Mouse (Mus musculus) Patski (cell line): ENCODE measurements at regions not wholly inside any gene's neighbourhood (a gene's known extent, or its start where the extent isn't known, plus 50 kb on each side); places are given as distances from the start of the nearest gene placed in this dataset.

Experiments used
- ATAC-seq: fragments of 100-300 bp; one replicate; pipeline ENCODE4 v1.8.0; 2021
- CTCF ChIA-PET: fragments of 350-600 bp; sonication (Branson Sonifier 250); formaldehyde crosslinking; loops from one replicate; lab custom pipeline; 2022; ENCODE audit warnings: inconsistent platforms; lab: Charles Lee
- POLR2A ChIA-PET: fragments of 350-600 bp; sonication (Branson Sonifier 250); formaldehyde crosslinking; loops from one replicate; lab custom pipeline; 2022; ENCODE audit warnings: antibody characterized with exemption, inconsistent platforms; lab: Charles Lee
- DNase-seq: peaks from one replicate; pipeline ENCODE4 v3.0.0-alpha.2; 2011; ENCODE audit warnings: low read depth, low spot score
- H3K27me3 ChIP-seq: fragments of 371-371 bp; one replicate; pipeline ENCODE4 v1.5.1; 2021
- CTCF ChIP-seq: fragments of 100-300 bp; IDR thresholded peaks from one replicate; pipeline ENCODE4 v1.5.1; 2021
- in situ Hi-C: fragments of 300-500 bp; cut with MboI; formaldehyde crosslinking; loops from 3 replicates; pipeline ENCODE4 v1.11.1; 2018; ENCODE audit warnings: low pct_unique_long_range_greater_than_20kb, mixed read lengths

- in situ Hi-C loops = no loop called here
- TF ChIP-seq CTCF = no peak
- no peaks in the 10 kb centered on the region for H3K27me3 ChIP-seq
- DNase-seq (no peak), ATAC-seq (no peak)
- CTCF ChIA-PET = no interaction called here
- POLR2A ChIA-PET = interaction anchor here (0.7 kb wide), 1 partner anchor 79 kb away, joined by 5 read pairs; no protein-coding TSS in a partner anchor
Measured at GRCm38 (mm10) chr2:72674229-72674628, 198.3 kb downstream of the Cdca7 start.

DNA sequence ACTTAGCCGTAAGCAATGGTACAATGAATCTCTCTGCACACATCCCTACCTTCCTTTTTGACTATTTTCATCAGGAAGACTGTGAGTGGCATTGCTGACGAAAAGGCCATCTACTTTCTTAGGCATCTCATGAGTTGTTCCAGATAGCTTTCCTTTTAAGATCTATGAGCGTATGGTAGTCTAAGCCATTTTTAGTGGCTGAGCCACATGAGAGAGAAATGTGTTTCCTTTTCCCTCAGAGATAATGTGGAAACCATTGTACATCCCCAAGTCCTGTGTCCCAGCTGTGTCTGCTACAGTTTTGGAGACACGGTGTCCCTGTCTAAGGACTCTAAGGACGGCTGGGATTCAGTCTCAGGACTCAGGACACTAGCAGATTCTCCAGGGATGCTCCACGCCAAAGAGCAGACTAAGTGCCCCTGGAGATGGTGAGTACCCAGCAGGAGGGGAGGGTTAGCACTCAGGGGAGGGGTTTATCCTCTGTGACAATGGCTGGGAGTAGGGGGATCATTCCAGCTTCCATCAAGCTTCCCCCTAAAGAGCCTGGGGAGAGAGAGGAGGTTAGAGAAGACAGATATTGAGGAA lies 199.0 kb downstream of the Cdca7 start:
- DNase-seq = no peak
- no peak for TF ChIP-seq CTCF
- in situ Hi-C loops = no loop called here
- ChIA-PET CTCF (no interaction called here), POLR2A (no interaction called here)
- H3K27me3 ChIP-seq = no peaks in the 10 kb centered on the region
- ATAC-seq = no peak

GRCm38 (mm10) chr2:72677731-72678130 lies 201.8 kb downstream of the Cdca7 start:
- no peaks in the 10 kb centered on the region for H3K27me3 ChIP-seq
- CTCF ChIA-PET = no interaction called here
- in situ Hi-C loops = no loop called here

DNA sequence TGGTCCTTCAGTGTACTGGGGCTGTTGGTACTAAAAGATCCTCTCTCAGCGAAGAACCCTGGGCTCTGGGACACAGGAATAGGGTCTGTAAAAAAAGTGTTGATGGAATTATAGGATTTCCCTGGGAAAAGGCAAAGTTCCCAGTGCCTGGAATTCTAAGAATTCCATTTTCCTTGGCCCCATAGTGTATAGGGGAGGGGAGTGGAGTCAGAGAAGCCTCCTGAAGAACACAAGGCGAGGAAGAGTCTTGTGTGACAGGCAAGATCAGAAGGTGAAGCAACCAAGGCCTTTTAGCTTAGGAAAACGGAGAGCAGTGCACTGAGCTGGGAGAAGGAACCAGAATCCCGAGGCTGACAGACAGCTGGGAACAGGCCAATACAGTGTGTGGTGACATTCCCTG lies 212.1 kb downstream of the Cdca7 start:
- no peak for DNase-seq
- ChIA-PET POLR2A (no interaction called here), CTCF (no interaction called here)
- ATAC-seq = no peak
- TF ChIP-seq CTCF = no peak
- in situ Hi-C loops = no loop called here
- no peaks in the 10 kb centered on the region for H3K27me3 ChIP-seq

More at GRCm38 (mm10) chr2:72677731-72678130, 201.8 kb downstream of the Cdca7 start:
- POLR2A ChIA-PET = no interaction called here
- no peak for TF ChIP-seq CTCF
- DNase-seq (no peak), ATAC-seq (no peak)

- DNase-seq = no peak
- POLR2A ChIA-PET = interaction anchor here (0.6 kb wide), 1 partner anchor 128 kb away, joined by 3 read pairs; no protein-coding TSS in a partner anchor
- TF ChIP-seq CTCF = no peak
- peaks cover 17% of the 10 kb centered on the region for H3K27me3 ChIP-seq
- in situ Hi-C loops = no loop called here
- CTCF ChIA-PET = no interaction called here
- no peak for ATAC-seq
Measured at GRCm38 (mm10) chr2:72701081-72701480, 225.1 kb downstream of the Cdca7 start.

GRCm38 (mm10) chr2:72703238-72703637 lies 227.3 kb downstream of the Cdca7 start:
- DNase-seq (no peak), ATAC-seq (no peak)
- CTCF ChIA-PET = interaction anchor here (1.0 kb wide), 2 partner anchors 11 to 21 kb away, joined by 3 to 4 read pairs; no protein-coding TSS in a partner anchor
- peaks cover 20% of the 10 kb centered on the region for H3K27me3 ChIP-seq
- in situ Hi-C loops = no loop called here
- POLR2A ChIA-PET = no interaction called here
- no peak for TF ChIP-seq CTCF

GRCm38 (mm10) chr2:72707676-72708659 lies 232.0 kb downstream of the Cdca7 start:
- ATAC-seq (no peak), DNase-seq (no peak)
- ChIA-PET POLR2A (no interaction called here), CTCF (no interaction called here)
- peaks cover 14% of the 10 kb centered on the region for H3K27me3 ChIP-seq
- TF ChIP-seq CTCF = no peak
- in situ Hi-C loops = no loop called here

DNA sequence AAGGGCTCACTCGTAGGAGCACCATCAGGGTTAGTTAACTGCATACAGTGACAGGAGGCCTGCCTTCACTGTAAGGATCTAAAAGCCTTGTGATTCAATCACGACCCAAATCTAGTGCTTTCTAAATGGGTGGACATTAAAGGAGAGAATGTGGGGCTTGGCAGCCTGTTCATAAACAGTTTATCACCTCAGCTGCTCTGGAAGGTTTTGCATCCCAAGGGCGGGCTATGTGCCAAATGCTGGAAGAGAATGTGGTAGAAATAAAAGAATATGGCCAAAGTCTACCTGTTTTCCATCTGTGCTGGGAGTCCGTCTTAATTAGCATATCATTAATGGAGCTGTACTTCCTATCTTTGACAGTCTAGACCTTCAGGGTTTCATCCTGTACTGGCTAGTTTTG lies 241.0 kb downstream of the Cdca7 start:
- TF ChIP-seq CTCF = no peak
- H3K27me3 ChIP-seq = peaks cover 6% of the 10 kb centered on the region
- ATAC-seq (no peak), DNase-seq (no peak)
- in situ Hi-C loops = no loop called here
- CTCF ChIA-PET = no interaction called here
- POLR2A ChIA-PET = no interaction called here

- H3K27me3 ChIP-seq = no peaks in the 10 kb centered on the region
- TF ChIP-seq CTCF = peak; percentile 65
- ATAC-seq (no peak), DNase-seq (no peak)
- in situ Hi-C loops = no loop called here
- ChIA-PET CTCF (interaction anchor here (1.0 to 1.3 kb wide), 2 partner anchors 9 to 10 kb away, joined by 3 read pairs; no protein-coding TSS in a partner anchor), POLR2A (no interaction called here)
Measured at GRCm38 (mm10) chr2:72728699-72729098, 251.5 kb downstream of the Sp3 start.

- CTCF ChIA-PET = interaction anchor here (2.4 kb wide), 1 partner anchor 18 kb away, joined by 7 read pairs; no protein-coding TSS in a partner anchor
- H3K27me3 ChIP-seq = no peaks in the 10 kb centered on the region
- POLR2A ChIA-PET = no interaction called here
- DNase-seq (no peak), ATAC-seq (no peak)
- in situ Hi-C loops = no loop called here
- TF ChIP-seq CTCF = no peak
Measured at GRCm38 (mm10) chr2:72733371-72733770, 246.9 kb downstream of the Sp3 start.

- ChIA-PET CTCF (no interaction called here), POLR2A (no interaction called here)
- H3K27me3 ChIP-seq = no peaks in the 10 kb centered on the region
- no peak for ATAC-seq
- no peak for DNase-seq
- no peak for TF ChIP-seq CTCF
- in situ Hi-C loops = no loop called here
Measured at GRCm38 (mm10) chr2:72735035-72735434, 245.2 kb downstream of the Sp3 start.
